Mouse (Mus musculus) CD4-positive, CD25-positive, alpha-beta regulatory T cell, adult 9 weeks (primary cell): Measurements from ENCODE around the gene Reg2. TPM values are rescaled to one million over a fixed set of nuclear protein-coding genes. Genes with fewer than 3 reads are reported as not detected.

Source experiments
- polyA plus RNA-seq: library from polyadenylated mRNA; unstranded; fragments of 100-300 nt; shearing (Covaris generic); gene quantifications from one replicate; pipeline ENCODE4 v1.2.1, GENCODE M21; 2017

The Reg2 gene
- not detected for polyA plus RNA-seq

DNA sequence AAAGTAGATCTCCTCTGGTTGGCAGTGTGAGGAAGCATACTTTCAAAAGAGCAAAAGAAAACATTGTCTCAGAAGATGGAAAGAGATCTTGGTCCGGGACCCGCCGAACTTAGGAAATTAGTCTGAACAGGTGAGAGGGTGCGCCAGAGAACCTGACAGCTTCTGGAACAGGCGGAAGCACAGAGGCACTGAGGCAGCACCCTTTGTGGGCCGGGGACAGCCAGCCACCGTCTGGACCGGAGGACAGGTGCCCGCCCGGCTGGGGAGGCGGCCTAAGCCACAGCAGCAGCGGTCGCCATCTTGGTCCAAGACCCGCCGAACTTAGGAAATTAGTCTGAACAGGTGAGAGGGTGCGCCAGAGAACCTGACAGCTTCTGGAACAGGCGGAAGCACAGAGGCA, at the start of gene Reg2:
Gene Reg2, plus strand, starts transcription at position 301 of the 400 bp plus-strand sequence.

DNA sequence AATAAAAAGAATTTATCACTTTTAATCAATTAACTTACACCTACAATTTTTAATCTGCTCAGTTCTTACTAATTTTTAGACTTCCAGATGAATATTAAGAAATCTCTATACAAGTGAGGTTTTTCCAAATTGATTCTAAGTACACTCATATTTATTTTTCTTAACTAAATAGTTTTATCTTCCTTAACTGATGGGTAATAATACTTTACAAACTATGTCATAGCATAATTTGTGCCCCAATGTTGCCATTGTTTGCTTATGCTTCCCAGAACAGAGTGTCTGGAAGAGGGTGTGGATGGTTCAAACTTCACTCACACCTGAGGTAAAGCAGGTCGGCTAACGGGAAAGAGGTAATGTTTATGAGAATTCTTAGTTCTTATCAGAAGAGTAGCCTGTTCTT, 25.1 kb upstream of the Reg2 start, which contains the start of gene Reg3b:
Gene Reg3b, plus strand, starts transcription at position 301 of the 400 bp plus-strand sequence.

DNA sequence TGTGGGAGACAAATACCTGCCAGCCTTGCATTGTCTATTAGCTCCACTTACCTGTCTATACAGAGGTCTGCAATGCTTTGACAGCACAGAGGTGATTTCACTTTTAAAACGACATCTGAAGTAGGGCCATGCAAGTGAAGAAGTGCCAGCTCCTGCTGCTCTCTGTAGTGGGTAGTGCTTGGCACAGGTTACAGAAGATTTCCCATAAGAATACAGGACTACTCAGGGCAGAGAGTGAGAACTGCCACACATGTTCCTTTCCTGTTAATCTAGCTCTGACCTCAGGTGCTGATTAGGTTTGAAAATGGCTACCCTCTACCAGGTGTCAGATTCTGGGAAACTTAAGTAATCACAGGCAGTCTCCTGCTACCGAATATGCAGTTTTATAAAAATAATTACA, 16.7 kb upstream of the Reg2 start, which contains the start of gene Reg3d:
Gene Reg3d, minus strand, starts transcription at position 101 of the 400 bp plus-strand sequence.

DNA sequence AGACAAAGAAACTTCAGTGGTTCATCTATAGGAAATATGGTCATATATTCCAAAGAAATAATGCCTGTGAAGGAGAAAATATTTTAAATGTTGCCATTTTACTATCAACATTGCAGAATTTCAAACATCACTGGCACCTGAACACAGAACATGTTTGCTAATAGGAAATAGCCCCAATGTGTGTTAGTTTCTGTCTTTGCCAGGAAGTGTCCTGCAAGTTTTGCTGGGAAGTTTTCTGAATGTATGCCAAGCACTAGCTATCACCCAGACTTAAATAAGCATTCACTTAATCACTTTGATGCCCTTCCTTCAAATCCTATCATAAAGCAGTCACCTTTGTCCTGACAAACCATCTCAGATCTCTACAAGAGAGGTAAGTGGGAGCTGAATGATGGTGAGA, 15.0 kb upstream of the Reg2 start, which contains the start of gene Reg3a:
Gene Reg3a, plus strand, starts transcription at position 301 of the 400 bp plus-strand sequence.

DNA sequence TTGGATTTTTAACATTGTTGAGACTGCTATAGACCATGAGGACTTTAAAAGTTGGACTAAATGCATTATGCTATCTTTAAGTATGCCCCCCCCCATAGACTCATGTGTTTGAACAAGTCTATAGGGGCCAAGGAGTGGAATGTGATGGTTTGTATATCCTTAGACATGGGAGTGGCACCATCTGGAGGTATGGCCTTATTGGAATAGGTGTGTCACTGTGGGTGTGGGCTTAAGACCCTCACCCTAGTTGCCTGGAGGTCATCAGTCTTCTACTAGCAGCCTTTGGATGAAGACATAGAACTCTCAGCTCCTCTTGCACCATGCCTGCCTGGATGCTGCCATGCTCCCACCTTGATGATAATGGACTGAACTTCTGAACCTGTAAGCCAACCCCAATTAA, 27.0 kb downstream of the Reg2 start, which contains the start of gene Reg1:
Gene Reg1, plus strand, starts transcription at position 301 of the 400 bp plus-strand sequence.

Other genes starting within 250 kb of the Reg2 start
- not detected for gene Reg3b, start 25.0 kb upstream of the Reg2 start, polyA plus RNA-seq
- gene Reg3d, start 16.8 kb upstream of the Reg2 start, polyA plus RNA-seq, result not detected
- not detected for gene Reg3a, start 14.9 kb upstream of the Reg2 start, polyA plus RNA-seq
- gene Reg1, start 27.1 kb downstream of the Reg2 start, polyA plus RNA-seq, result not detected
- gene Reg3g, start 73.2 kb downstream of the Reg2 start, polyA plus RNA-seq, result not detected